Mouse (Mus musculus): ENCODE measurements around the gene Tbcb. TPM values are rescaled to one million over a fixed set of nuclear protein-coding genes. Genes with fewer than 3 reads are reported as not detected.
A peak's percentile ranks its signal among the peaks of the same experiment; 100 is the strongest.
"Not testable (repeated sequence)": the region's sequence is repeated elsewhere in the genome, so short reads cannot be mapped to it uniquely, and the experiment has no call there.

Gene Tbcb
- polyA plus RNA-seq, 1 experiment from 2014 or later: 278 TPM

- not testable (repeated sequence) for H3K4me2 ChIP-seq (replicated peaks; ENCODE audit: low read depth, low read length); H3K9me3 ChIP-seq (ENCODE audit: control insufficient read depth, low read length); H3K27ac ChIP-seq (ENCODE audit: low read depth, low read length); H3K4me3 ChIP-seq (ENCODE audit: low read depth, low read length); H3K27me3 ChIP-seq (ENCODE audit: control insufficient read depth, insufficient read depth, low read length); H3K36me3 ChIP-seq (ENCODE audit: control insufficient read depth, insufficient read depth, low read length); DNase-seq (ENCODE audit: low spot score); ATAC-seq (ENCODE audit: low FRiP score); H3K4me1 ChIP-seq (replicated peaks; ENCODE audit: control insufficient read depth, insufficient read depth, low read length); H3K9ac ChIP-seq (ENCODE audit: low read depth, low read length)
- 68% methylated on average over 6 of the region's 7 CpGs for WGBS
Measured at GRCm38 (mm10) chr7:30183189-30183588, 48.9 kb downstream of the Tbcb start.

- 90% methylated on average over 10 of the region's 10 CpGs for whole genome bisulfite sequencing
- H3K27me3 ChIP-seq (ENCODE audit: control insufficient read depth, insufficient read depth, low read length); H3K4me2 ChIP-seq (replicated peaks; ENCODE audit: low read depth, low read length); H3K4me1 ChIP-seq (replicated peaks; ENCODE audit: control insufficient read depth, insufficient read depth, low read length); H3K4me3 ChIP-seq (ENCODE audit: low read depth, low read length); H3K27ac ChIP-seq (ENCODE audit: low read depth, low read length); H3K36me3 ChIP-seq (ENCODE audit: control insufficient read depth, insufficient read depth, low read length); DNase-seq (ENCODE audit: low spot score); ATAC-seq (ENCODE audit: low FRiP score); H3K9ac ChIP-seq (ENCODE audit: low read depth, low read length); H3K9me3 ChIP-seq (ENCODE audit: control insufficient read depth, low read length): not testable (repeated sequence)
Measured at GRCm38 (mm10) chr7:30181929-30182328, 50.1 kb downstream of the Tbcb start.

- WGBS: 3% methylated on average over 4 of the region's 4 CpGs
- DNase-seq (ENCODE audit: low spot score) (peak; percentile 86), ATAC-seq (ENCODE audit: low FRiP score) (0 out of 2 replicates have a peak, but pooled peaks have one; percentile 11)
- no peaks in the 10 kb centered on the region for H3K9me3 ChIP-seq (ENCODE audit: control insufficient read depth, low read length)
- no peak overlapping the region for H3K27ac ChIP-seq (ENCODE audit: low read depth, low read length)
- H3K27me3 ChIP-seq (ENCODE audit: control insufficient read depth, insufficient read depth, low read length): no peaks in the 10 kb centered on the region
- 0 out of 2 replicates have a peak, but pooled peaks cover 2% of the 10 kb centered on the region for H3K36me3 ChIP-seq (ENCODE audit: control insufficient read depth, insufficient read depth, low read length)
- H3K9ac ChIP-seq (ENCODE audit: low read depth, low read length): no peak overlapping the region
- H3K4me1 ChIP-seq (replicated peaks; ENCODE audit: control insufficient read depth, insufficient read depth, low read length): no peaks in the 10 kb centered on the region
- no peak overlapping the region for H3K4me3 ChIP-seq (ENCODE audit: low read depth, low read length)
- no peak overlapping the region for H3K4me2 ChIP-seq (replicated peaks; ENCODE audit: low read depth, low read length)
Measured at GRCm38 (mm10) chr7:30181308-30181707, 50.8 kb downstream of the Tbcb start.

GRCm38 (mm10) chr7:30178256-30178655 is 53.8 kb downstream of the Tbcb start:
- no peaks in the 10 kb centered on the region for H3K27me3 ChIP-seq (ENCODE audit: control insufficient read depth, insufficient read depth, low read length)
- no peak overlapping the region for H3K4me3 ChIP-seq (ENCODE audit: low read depth, low read length)
- H3K4me1 ChIP-seq (replicated peaks; ENCODE audit: control insufficient read depth, insufficient read depth, low read length): no peaks in the 10 kb centered on the region
- 91% methylated on average over 11 of the region's 11 CpGs for WGBS
- ATAC-seq (ENCODE audit: low FRiP score) (no peak), DNase-seq (ENCODE audit: low spot score) (no peak)
- H3K27ac ChIP-seq (ENCODE audit: low read depth, low read length): no peak overlapping the region
- no peak overlapping the region for H3K4me2 ChIP-seq (replicated peaks; ENCODE audit: low read depth, low read length)
- H3K36me3 ChIP-seq (ENCODE audit: control insufficient read depth, insufficient read depth, low read length): 0 out of 2 replicates have a peak, but pooled peaks cover 2% of the 10 kb centered on the region
- H3K9ac ChIP-seq (ENCODE audit: low read depth, low read length): no peak overlapping the region
- no peaks in the 10 kb centered on the region for H3K9me3 ChIP-seq (ENCODE audit: control insufficient read depth, low read length)

- H3K9ac ChIP-seq (ENCODE audit: low read depth, low read length): no peak overlapping the region
- no peak overlapping the region for H3K27ac ChIP-seq (ENCODE audit: low read depth, low read length)
- H3K27me3 ChIP-seq (ENCODE audit: control insufficient read depth, insufficient read depth, low read length): no peaks in the 10 kb centered on the region
- H3K4me1 ChIP-seq (replicated peaks; ENCODE audit: control insufficient read depth, insufficient read depth, low read length): no peaks in the 10 kb centered on the region
- 84% methylated on average over 12 of the region's 12 CpGs for WGBS
- no peak for DNase-seq (ENCODE audit: low spot score)
- no peak for ATAC-seq (ENCODE audit: low FRiP score)
- no peak overlapping the region for H3K4me2 ChIP-seq (replicated peaks; ENCODE audit: low read depth, low read length)
- no peak overlapping the region for H3K4me3 ChIP-seq (ENCODE audit: low read depth, low read length)
- H3K36me3 ChIP-seq (ENCODE audit: control insufficient read depth, insufficient read depth, low read length): 0 out of 2 replicates have a peak, but pooled peaks cover 2% of the 10 kb centered on the region
- H3K9me3 ChIP-seq (ENCODE audit: control insufficient read depth, low read length): no peaks in the 10 kb centered on the region
Measured at GRCm38 (mm10) chr7:30176474-30176873, 55.6 kb downstream of the Tbcb start.

Other genes with a start within 250 kb of the Tbcb start
- gene Zfp568, start 248.3 kb downstream of the Tbcb start, polyA plus RNA-seq (2014; fragmentation: Nextera tagmentation; extraction: Ambion mirVana): 15.0 and 18.0 TPM in 2 replicates
- gene Zfp14, start 180.9 kb downstream of the Tbcb start, polyA plus RNA-seq (2014; fragmentation: Nextera tagmentation; extraction: Ambion mirVana): 5.6 and 7.6 TPM in 2 replicates
- 8.3 and 8.6 TPM in 2 replicates for gene Zfp82, start 159.4 kb downstream of the Tbcb start, polyA plus RNA-seq (2014; fragmentation: Nextera tagmentation; extraction: Ambion mirVana)
- 0.89 and 1.7 TPM in 2 replicates for gene Gm26920, start 141.9 kb downstream of the Tbcb start, polyA plus RNA-seq (2014; fragmentation: Nextera tagmentation; extraction: Ambion mirVana)
- 14.6 and 15.6 TPM in 2 replicates for gene Zfp566, start 141.7 kb downstream of the Tbcb start, polyA plus RNA-seq (2014; fragmentation: Nextera tagmentation; extraction: Ambion mirVana)
- gene Zfp260, start 137.5 kb downstream of the Tbcb start, polyA plus RNA-seq (2014; fragmentation: Nextera tagmentation; extraction: Ambion mirVana): 128 and 132 TPM in 2 replicates
- gene Zfp382, start 110.3 kb downstream of the Tbcb start, polyA plus RNA-seq (2014; fragmentation: Nextera tagmentation; extraction: Ambion mirVana): 5.8 and 7.6 TPM in 2 replicates
- gene Zfp146, start 62.5 kb downstream of the Tbcb start, polyA plus RNA-seq (2014; fragmentation: Nextera tagmentation; extraction: Ambion mirVana): 16.3 and 26.1 TPM in 2 replicates
- 4.3 and 4.5 TPM in 2 replicates for gene Cox7a1, start 48.1 kb downstream of the Tbcb start, polyA plus RNA-seq (2014; fragmentation: Nextera tagmentation; extraction: Ambion mirVana)
- 56.3 and 64.0 TPM in 2 replicates for gene Capns1, start 33.5 kb downstream of the Tbcb start, polyA plus RNA-seq (2014; fragmentation: Nextera tagmentation; extraction: Ambion mirVana)
- 171 and 176 TPM in 2 replicates for gene Polr2i, start 324 bp downstream of the Tbcb start, polyA plus RNA-seq (2014; fragmentation: Nextera tagmentation; extraction: Ambion mirVana)
- not detected in 2 replicates for gene Ovol3, start 3.5 kb upstream of the Tbcb start, polyA plus RNA-seq (2014; fragmentation: Nextera tagmentation; extraction: Ambion mirVana)
- 0.25 and 0.32 TPM in 2 replicates for gene Thap8, start 47.8 kb upstream of the Tbcb start, polyA plus RNA-seq (2014; fragmentation: Nextera tagmentation; extraction: Ambion mirVana)
- 5.9 and 8.5 TPM in 2 replicates for gene Wdr62, start 48.1 kb upstream of the Tbcb start, polyA plus RNA-seq (2014; fragmentation: Nextera tagmentation; extraction: Ambion mirVana)
- 66.7 and 78.4 TPM in 2 replicates for gene Clip3, start 59.5 kb upstream of the Tbcb start, polyA plus RNA-seq (2014; fragmentation: Nextera tagmentation; extraction: Ambion mirVana)
- 82.1 and 85.2 TPM in 2 replicates for gene Alkbh6, start 76.4 kb upstream of the Tbcb start, polyA plus RNA-seq (2014; fragmentation: Nextera tagmentation; extraction: Ambion mirVana)
- 17.4 and 18.7 TPM in 2 replicates for gene Syne4, start 82.5 kb upstream of the Tbcb start, polyA plus RNA-seq (2014; fragmentation: Nextera tagmentation; extraction: Ambion mirVana)
- gene E130208F15Rik, start 89.5 kb upstream of the Tbcb start, polyA plus RNA-seq (2014; fragmentation: Nextera tagmentation; extraction: Ambion mirVana): 1.4 and 3.3 TPM in 2 replicates
- 20.9 and 23.2 TPM in 2 replicates for gene Sdhaf1, start 91.6 kb upstream of the Tbcb start, polyA plus RNA-seq (2014; fragmentation: Nextera tagmentation; extraction: Ambion mirVana)
- gene Lrfn3, start 130.5 kb upstream of the Tbcb start, polyA plus RNA-seq (2014; fragmentation: Nextera tagmentation; extraction: Ambion mirVana): 5.3 and 6.8 TPM in 2 replicates
- 19.3 and 23.1 TPM in 2 replicates for gene Tyrobp, start 181.5 kb upstream of the Tbcb start, polyA plus RNA-seq (2014; fragmentation: Nextera tagmentation; extraction: Ambion mirVana)
- 0.39 and 0.62 TPM in 2 replicates for gene Hcst, start 187.6 kb upstream of the Tbcb start, polyA plus RNA-seq (2014; fragmentation: Nextera tagmentation; extraction: Ambion mirVana)
- 1.5 and 1.8 TPM in 2 replicates for gene Nfkbid, start 189.5 kb upstream of the Tbcb start, polyA plus RNA-seq (2014; fragmentation: Nextera tagmentation; extraction: Ambion mirVana)
- 165 and 169 TPM in 2 replicates for gene Aplp1, start 213.3 kb upstream of the Tbcb start, polyA plus RNA-seq (2014; fragmentation: Nextera tagmentation; extraction: Ambion mirVana)
- 18.6 and 25.8 TPM in 2 replicates for gene Kirrel2, start 225.4 kb upstream of the Tbcb start, polyA plus RNA-seq (2014; fragmentation: Nextera tagmentation; extraction: Ambion mirVana)
- gene Nphs1, start 226.0 kb upstream of the Tbcb start, polyA plus RNA-seq (2014; fragmentation: Nextera tagmentation; extraction: Ambion mirVana): 3.3 and 4.5 TPM in 2 replicates

Measured in hindbrain, embryonic 11.5 days (tissue).